Mouse (Mus musculus) spleen, adult 2 months (tissue): ENCODE data around the gene Gna12.

Experiments
- CTCF ChIP-seq: fragments of 200-500 bp; IDR thresholded peaks from 2 replicates; pipeline ENCODE4 v1.5.1; 2011; ENCODE audit warnings: mild to moderate bottlenecking, inconsistent platforms; ENCODE audit not compliant: insufficient read depth, insufficient read length, insufficient replicate concordance; ENCODE audit errors: extremely low read depth
- POLR2A ChIP-seq: fragments of 200-500 bp; IDR thresholded peaks from 2 replicates; pipeline ENCODE4 v1.6.1; 2011; ENCODE audit warnings: low read depth, low read length, inconsistent platforms

DNA sequence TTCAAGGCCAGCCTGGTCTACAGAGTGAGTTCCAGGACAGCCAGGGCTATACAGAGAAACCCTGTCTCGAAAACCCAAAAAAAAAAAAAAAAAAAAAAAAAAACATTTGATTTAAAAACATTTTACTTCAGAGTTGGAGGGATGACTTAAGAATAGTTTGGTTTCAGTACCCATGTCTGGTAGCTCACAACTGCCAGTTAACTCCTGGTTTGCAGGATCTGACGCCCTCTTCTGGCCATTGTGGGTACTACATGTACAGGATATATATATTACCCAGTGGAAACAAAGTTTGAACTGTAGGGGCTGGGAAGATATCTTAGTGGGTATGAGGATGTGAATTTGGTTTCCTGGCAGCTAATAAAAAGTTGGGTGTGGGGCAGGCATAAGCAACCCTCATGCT is 79.3 kb downstream of the Gna12 start:
- TF ChIP-seq CTCF (peak; percentile 11; the same call in 1 of the 2 replicates), POLR2A (no peak)
